Mouse (Mus musculus) erythroblast, embryonic 14.5 days (primary cell): Measurements from ENCODE around the gene Rnf169.

Source experiments
- GATA1 ChIP-seq: IDR thresholded peaks from 2 replicates; pipeline ENCODE4 v1.6.1; 2012; ENCODE audit warnings: low read length, inconsistent platforms, mixed read lengths
- TAL1 ChIP-seq: IDR thresholded peaks from 3 replicates; pipeline ENCODE4 v1.6.1; 2012; ENCODE audit warnings: low read length, inconsistent platforms, mixed read lengths

DNA sequence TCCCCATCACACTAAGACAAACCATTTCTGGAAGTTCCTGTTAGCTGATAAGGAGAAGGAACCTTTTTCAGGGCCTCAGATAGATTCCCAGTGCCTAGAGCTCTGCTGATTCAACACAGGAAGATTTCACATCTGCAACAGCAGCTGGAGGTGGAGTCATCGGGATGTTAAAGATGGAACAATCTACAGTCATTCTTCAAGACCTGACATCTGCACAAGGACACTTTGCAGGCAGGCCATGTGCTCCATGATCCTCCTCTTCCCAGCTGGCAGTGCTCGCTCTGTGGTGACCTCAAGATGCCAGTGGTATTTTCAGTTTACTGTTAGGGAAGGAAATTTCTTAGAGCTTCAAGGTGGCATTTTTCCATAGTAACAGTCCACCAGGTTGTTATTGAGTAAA lies 87.9 kb downstream of the Rnf169 start:
- TF ChIP-seq GATA1 = no peak
- no peak for TF ChIP-seq TAL1
